Mouse (Mus musculus) 416B (cell line): ENCODE measurements at regions not wholly inside any gene's neighbourhood (a gene's known extent, or its start where the extent isn't known, plus 50 kb on each side); places are given as distances from the start of the nearest gene placed in this dataset.

Experiments used
- DNase-seq: peaks from one replicate; pipeline ENCODE4 v3.0.0; 2011; ENCODE audit warnings: low read depth

GRCm38 (mm10) chr4:84222057-84222717 lies 452.9 kb downstream of the Bnc2 start:
- no peak for DNase-seq

GRCm38 (mm10) chr4:84222805-84223335 lies 452.2 kb downstream of the Bnc2 start:
- no peak for DNase-seq

- DNase-seq, result no peak
Measured at GRCm38 (mm10) chr4:84224556-84224955, 450.5 kb downstream of the Bnc2 start.
